Mouse (Mus musculus): ENCODE data around the gene Syde2.
"Not testable (repeated sequence)": the region's sequence is repeated elsewhere in the genome, so short reads cannot be mapped to it uniquely, and the experiment has no call there.

Syde2 gene

GRCm38 (mm10) chr3:145966806-145967205 is 20.9 kb upstream of the Syde2 start:
- DNase-seq (ENCODE audit: low read depth, low spot score), result no peak

DNA sequence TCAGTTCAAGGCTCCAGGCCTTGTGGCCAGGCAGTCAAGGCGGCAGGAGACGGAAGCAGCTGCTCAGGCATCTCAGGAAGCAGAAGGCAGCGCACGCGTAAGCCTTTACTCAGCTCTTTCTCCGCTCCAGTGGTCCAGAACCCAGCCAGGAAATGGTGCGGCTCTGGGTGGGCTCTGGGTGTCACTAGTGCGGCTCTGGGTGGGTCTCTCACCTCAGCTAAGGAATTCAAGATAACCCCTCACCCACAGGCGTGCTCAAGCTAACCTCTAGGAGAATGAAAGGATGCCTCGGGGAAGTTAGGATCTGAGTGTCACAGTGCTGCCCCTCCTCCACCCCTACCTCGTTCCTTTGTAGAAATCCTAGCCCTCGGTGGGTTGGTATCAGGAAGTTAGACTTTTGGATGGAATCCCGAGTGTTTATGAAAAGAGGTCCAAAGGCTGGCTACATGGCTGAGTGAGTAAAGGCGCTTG is 18.6 kb upstream of the Syde2 start:
- DNase-seq (ENCODE audit: low read depth, low spot score), result no peak

DNA sequence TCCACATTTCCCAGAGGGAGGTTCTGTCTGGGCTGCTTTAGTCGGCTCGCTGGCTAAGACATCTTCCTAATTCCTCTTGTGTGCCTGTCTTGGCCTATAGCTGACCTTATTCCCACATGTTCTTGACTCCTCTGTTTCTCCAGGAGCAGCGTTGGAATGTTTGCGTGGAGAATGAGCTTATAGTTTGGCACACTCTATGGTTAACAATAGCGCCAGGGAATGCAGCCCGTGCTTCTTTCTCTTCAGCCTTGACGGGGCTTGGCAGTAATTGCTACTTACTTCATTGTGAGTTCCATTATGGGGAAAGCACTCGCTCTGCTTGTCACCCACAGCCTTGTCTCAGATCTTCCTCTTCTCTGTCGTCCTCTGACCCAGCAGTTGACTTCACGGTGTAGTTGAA is 16.2 kb upstream of the Syde2 start:
- DNase-seq (ENCODE audit: low read depth, low spot score), result peak; percentile 27

DNA sequence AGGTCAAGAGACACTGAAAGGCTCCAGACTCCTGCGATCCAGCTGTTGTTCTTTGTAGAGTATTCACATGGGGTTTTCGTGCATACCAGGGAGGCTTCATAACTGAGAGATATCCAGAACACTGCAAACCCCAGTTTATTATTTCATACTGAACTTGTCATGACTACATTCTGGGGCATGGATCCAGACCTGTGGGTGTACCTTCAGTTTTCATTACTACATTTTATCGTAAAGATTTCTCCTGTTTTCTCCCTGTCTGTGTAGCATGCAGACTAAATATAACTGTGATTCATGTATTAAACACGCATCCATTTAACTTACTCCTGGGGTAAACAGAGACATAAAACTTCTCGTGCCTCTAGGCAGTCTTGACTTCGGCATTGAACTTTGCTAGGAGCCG is 12.7 kb upstream of the Syde2 start:
- DNase-seq (ENCODE audit: low read depth, low spot score), result no peak

GRCm38 (mm10) chr3:145985333-145985925 is 2.2 kb upstream of the Syde2 start:
- no peak for DNase-seq (ENCODE audit: low read depth, low spot score)

GRCm38 (mm10) chr3:145986317-145987001 is 1.2 kb upstream of the Syde2 start:
- no peak for DNase-seq (ENCODE audit: low read depth, low spot score)

- DNase-seq (ENCODE audit: low read depth, low spot score), result peak; percentile 50
Observed at GRCm38 (mm10) chr3:145987970-145988683, 457 bp downstream of the Syde2 start.

DNA sequence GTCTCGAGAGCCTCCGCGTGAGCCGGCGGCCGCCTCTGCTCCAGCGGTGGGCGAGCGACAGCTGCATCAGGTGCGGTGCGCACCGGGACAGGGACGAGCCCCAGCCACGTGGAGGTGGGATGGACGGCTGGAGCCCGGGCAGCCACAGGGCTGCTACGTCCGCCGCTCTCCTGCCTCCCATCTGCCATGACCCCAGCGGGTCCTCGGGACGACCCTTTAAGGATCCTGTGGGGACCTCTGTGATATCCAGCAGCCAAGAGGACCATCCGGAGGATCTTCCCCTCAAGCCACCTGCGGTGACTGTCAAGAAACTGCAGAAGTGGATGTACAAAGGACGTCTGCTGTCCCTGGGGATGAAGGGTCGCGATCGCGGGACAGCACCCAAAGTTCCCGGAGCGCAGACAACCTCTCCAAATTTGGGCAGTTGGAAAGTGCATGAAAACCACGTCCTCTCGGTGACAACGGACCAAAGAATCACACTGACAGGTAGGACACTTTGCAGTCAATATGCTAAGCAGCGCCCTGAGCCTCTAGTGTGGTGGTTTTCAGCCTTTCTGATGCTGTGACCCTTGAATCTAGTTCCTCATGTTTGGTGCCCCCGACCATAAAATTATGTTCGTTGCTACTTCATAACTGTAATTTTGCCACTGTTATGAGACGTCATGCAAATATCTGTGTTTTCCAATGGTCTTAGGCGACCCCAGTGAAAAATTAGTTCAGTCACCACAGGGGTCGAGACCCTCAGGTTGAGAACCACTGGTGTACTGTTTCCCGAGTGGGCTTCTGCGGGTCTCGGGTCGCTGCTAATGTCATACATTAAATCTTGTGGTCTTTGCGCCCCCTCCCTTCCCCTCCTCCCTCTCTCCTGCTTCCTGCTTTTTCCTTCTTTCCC is 1.3 kb downstream of the Syde2 start:
- DNase-seq (ENCODE audit: low read depth, low spot score), result no peak

- DNase-seq (ENCODE audit: low read depth, low spot score), result no peak
Observed at GRCm38 (mm10) chr3:145989576-145990081, 2.0 kb downstream of the Syde2 start.

GRCm38 (mm10) chr3:145991130-145991529 is 3.5 kb downstream of the Syde2 start:
- DNase-seq (ENCODE audit: low read depth, low spot score), result no peak

DNA sequence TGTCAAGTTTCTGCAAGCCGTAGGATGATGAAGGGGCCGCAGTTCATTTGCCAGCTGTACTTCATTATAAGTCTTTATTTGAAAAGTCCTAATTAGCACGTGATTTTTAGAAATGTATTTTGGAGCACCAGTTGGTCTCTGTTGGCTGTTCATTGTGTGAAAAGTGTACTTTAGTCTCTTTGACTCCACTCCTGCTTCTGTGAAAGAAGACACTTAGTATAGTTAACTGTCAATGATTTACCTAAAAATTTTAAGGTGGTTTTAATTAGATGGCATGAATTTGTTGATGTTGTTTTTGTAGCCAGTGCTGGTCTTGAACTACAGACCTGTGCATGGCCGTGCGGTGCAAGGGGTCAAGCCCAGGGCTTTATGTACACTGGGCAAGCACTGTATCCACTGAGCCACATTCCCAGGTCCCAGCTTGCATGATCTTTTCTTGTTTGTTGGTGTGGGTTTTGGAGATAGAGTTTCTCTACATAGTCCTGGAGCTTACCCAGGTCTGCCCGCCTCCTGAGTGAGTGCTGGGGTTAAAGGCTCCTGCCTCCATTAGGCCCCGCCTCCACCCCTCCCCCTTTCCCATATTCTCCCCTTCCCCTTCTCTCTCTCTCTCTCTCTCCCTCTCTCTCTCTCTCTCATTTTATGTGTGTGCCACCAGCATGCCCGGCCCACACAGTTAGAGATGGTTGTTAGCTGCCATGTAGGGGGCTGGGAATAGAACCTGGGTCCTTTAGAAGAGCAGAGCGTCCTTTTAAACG is 4.5 kb downstream of the Syde2 start:
- DNase-seq (ENCODE audit: low read depth, low spot score), result no peak

DNA sequence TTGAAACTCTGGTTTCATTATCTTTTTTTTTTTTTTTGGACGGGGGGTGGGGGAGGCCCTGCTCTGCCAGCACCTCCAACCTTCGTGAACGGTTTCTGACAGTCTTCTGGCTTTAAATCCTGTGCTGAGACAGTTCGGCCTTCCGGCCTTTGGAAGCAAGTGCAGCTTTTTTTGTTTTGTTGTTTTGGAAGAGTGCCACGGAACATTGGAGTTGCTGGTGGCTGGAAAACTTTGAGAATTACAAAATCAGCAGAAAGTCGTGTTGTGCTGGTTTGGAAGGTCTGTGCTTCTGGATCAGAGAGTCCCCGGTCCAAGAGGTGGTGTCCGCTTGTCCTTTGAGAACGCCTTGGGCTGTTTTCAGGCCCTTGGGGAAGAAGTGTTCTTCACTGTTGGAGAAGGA is 5.1 kb downstream of the Syde2 start:
- DNase-seq (ENCODE audit: low read depth, low spot score), result peak; percentile 20

DNA sequence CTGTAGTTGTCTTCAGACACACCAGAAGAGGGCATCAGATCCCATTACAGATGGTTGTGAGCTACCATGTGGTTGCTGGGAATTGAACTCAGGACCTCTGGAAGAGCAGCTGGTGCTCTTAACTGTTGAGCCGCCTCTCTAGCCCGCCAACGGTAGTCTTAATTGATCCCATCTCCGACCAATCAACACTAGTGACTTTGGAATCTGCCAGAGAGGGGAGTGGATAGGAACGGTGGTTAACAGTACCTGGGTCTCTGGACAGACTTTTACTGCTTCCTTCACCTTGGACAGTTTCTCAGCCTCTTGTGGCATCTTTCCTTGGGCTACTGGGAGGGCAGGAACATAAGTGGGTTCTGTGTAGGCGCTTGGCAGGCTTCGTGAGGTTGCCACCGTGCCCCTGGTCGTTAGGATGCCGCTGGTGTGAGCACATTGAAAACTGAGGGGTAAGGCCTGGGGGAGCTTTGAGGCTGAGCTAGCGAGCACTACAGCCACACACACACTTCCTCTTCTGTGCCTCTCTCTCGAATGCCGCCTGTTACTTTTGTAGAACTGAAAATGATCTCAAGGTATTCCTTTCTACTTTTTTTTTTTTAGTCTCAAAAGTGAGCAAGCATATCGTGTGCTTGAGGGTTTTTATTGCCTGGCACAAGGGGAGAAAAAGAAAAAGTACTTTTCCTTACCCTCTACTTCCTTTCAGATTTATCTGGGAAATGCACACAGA is 6.0 kb downstream of the Syde2 start:
- no peak for DNase-seq (ENCODE audit: low read depth, low spot score)

DNA sequence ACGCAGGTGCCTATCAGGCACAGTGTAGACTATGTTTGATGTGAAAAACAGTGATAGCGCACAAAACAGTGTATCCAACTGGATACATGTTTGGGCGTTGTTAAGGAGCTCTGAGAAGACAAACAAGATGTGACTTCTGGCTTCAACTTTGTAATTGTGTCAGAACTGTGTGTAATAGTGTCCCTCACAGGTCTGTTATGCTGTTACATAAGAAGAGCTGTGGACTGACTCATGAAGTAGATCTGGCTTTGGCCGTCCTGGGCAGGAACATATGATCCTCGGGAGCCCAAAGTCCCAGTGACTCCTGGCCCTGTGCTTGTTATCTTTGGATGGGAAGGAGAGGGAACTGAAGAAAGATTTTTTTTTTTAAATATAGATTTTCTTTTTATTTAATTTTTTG is 7.8 kb downstream of the Syde2 start:
- no peak for DNase-seq (ENCODE audit: low read depth, low spot score)

GRCm38 (mm10) chr3:145996539-145996938 is 8.9 kb downstream of the Syde2 start:
- not testable (repeated sequence) for DNase-seq (ENCODE audit: low read depth, low spot score)

GRCm38 (mm10) chr3:146004347-146005051 is 16.8 kb downstream of the Syde2 start:
- no peak for DNase-seq (ENCODE audit: low read depth, low spot score)

DNA sequence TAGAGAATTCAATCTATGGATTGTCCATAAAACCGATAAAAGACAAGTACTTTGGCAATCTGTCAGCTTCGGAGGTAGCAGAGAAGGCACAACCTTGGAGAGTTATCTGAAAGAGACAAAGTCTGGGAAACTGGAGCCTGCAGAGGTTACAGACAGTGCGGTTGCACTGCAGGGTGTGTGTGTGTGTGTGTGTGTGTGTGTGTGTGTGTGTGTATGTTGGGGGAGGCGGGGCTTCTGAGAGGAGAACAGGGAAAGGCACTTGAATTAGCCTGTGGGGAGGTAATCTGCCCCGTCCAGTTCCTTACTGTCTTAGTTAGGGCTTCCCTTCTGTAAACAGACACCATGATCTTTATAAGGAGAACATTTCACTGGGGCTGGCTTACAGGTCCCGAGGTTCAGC is 20.2 kb downstream of the Syde2 start:
- no peak for DNase-seq (ENCODE audit: low read depth, low spot score)

- peak; percentile 8 for DNase-seq (ENCODE audit: low read depth, low spot score)
Observed at GRCm38 (mm10) chr3:146009859-146010645, 22.4 kb downstream of the Syde2 start.

GRCm38 (mm10) chr3:146010751-146011150 is 23.1 kb downstream of the Syde2 start:
- no peak for DNase-seq (ENCODE audit: low read depth, low spot score)
